Mouse (Mus musculus) liver, embryonic 14.5 days (tissue): ENCODE results near the gene Nat8f6. TPM values are rescaled to one million over a fixed set of nuclear protein-coding genes. Genes with fewer than 3 reads are reported as not detected.
"Not testable (repeated sequence)": the region's sequence is repeated elsewhere in the genome, so short reads cannot be mapped to it uniquely, and the experiment has no call there.

Source experiments
- ATAC-seq: fragments of 200-750 bp; cut with Nextera tagmentation; 2 replicates; pipeline ENCODE4 v1.8.0; 2017; ENCODE audit warnings: moderate number of reproducible peaks, mild to moderate bottlenecking, moderate library complexity; ENCODE audit not compliant: insufficient read depth
- DNase-seq, 3 experiments: peaks; one replicate each; pipeline ENCODE4 v3.0.0-alpha.2; 2012 to 2013; ENCODE audit warnings: low read depth in 3 of 3, low spot score in 3 of 3
- H3K27ac ChIP-seq: fragments of 300-500 bp; sonication (generic); 2 replicates; pipeline ENCODE4 v1.5.1; 2014; ENCODE audit warnings: moderate library complexity, mild to moderate bottlenecking, control low read depth, inconsistent platforms
- H3K27me3 ChIP-seq: fragments of 300-500 bp; sonication (generic); 2 replicates; pipeline ENCODE4 v1.6.1; 2014; ENCODE audit warnings: mild to moderate bottlenecking, low read length, moderate library complexity; ENCODE audit not compliant: control insufficient read depth, insufficient read depth
- H3K36me3 ChIP-seq: fragments of 300-500 bp; sonication (generic); replicated peaks from 2 replicates; pipeline ENCODE4 v1.6.1; 2014; ENCODE audit warnings: low read depth; ENCODE audit not compliant: control insufficient read depth, insufficient read depth
- H3K4me1 ChIP-seq, 2 experiments: fragments of 200-500 bp in 1 of 2; fragments of 300-500 bp in 1 of 2; sonication (generic) in 1 of 2; replicated peaks; 2 replicates each; pipeline ENCODE4 v1.6.1; 2012 to 2014; ENCODE audit warnings: antibody characterized with exemption in 1 of 2, inconsistent platforms in 1 of 2, low read length in 1 of 2; ENCODE audit not compliant: control insufficient read depth in 2 of 2, insufficient read depth in 2 of 2
- H3K4me2 ChIP-seq: fragments of 300-500 bp; sonication (generic); 2 replicates; pipeline ENCODE4 v1.6.1; 2014; ENCODE audit warnings: low read depth, mild to moderate bottlenecking, control low read depth, moderate library complexity
- H3K4me3 ChIP-seq, 2 experiments: fragments of 200-500 bp in 1 of 2; fragments of 300-500 bp in 1 of 2; sonication (generic) in 1 of 2; 2 replicates each; pipeline ENCODE4 v1.5.1; 2012 to 2014; ENCODE audit warnings: low read depth in 2 of 2, low read length in 2 of 2, mild to moderate bottlenecking in 2 of 2, control low read depth in 1 of 2, inconsistent platforms in 1 of 2, moderate library complexity in 1 of 2; ENCODE audit not compliant: insufficient read depth in 1 of 2
- H3K9ac ChIP-seq: fragments of 300-500 bp; sonication (generic); replicated peaks from 2 replicates; pipeline ENCODE4 v1.6.1; 2014; ENCODE audit warnings: mild to moderate bottlenecking, control low read depth, moderate library complexity
- H3K9me3 ChIP-seq: fragments of 300-500 bp; sonication (generic); 2 replicates; pipeline ENCODE4 v1.6.1; 2016; ENCODE audit warnings: low read length, mixed read lengths; ENCODE audit not compliant: control insufficient read depth
- CTCF ChIP-seq: IDR thresholded peaks from 2 replicates; pipeline ENCODE4 v1.5.1; 2016; ENCODE audit warnings: antibody characterized with exemption, low read depth, control low read depth
- EP300 ChIP-seq: IDR thresholded peaks from 2 replicates; pipeline ENCODE4 v1.6.1; 2016; ENCODE audit warnings: antibody characterized with exemption, low read depth
- WGBS: fragments of 180-500 bp; shearing (Covaris S2); extraction: QIAGEN DNeasy Blood & Tissue Kit; methylation state at CpG from one replicate; pipeline ENCODE4 v1.1.7; 2014; ENCODE audit not compliant: insufficient replicate concordance; 5-methylcytosine and 5-hydroxymethylcytosine counted together
- polyA plus RNA-seq, 2 experiments: library from polyadenylated mRNA; depleted of rRNA in 1 of 2; stranded (reverse) in 1 of 2; unstranded in 1 of 2; fragments of >200 nt; fragmentation: Nextera tagmentation in 1 of 2; extraction: Ambion mirVana in 1 of 2; gene quantifications; 2 replicates each; pipeline versions ENCODE4 v1.2.1 to v1.2.3; 2012 to 2014

Gene Nat8f6
- polyA plus RNA-seq, 2 experiments, result not detected

DNA sequence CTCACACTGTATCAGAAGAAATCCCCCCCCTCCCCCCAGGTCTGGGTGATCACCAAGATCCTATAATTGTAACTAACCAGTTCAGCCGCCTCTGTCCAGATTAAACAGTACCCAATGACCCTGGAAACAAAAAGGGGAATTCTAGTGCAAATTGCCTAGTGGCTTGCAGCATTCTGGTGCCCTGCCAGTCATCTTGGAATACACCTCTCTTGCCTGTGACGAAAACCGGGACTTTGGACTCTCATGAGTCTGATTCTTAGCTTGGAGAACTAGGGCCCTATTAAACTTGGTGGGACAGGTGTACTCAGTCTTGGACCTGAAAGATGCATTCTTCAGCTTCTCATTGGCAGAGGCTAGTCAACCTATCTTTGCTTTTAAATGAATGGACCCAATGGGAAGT, 32.7 kb upstream of the Nat8f6 start:
- H3K27me3 ChIP-seq, result no peaks in the 10 kb centered on the region

DNA sequence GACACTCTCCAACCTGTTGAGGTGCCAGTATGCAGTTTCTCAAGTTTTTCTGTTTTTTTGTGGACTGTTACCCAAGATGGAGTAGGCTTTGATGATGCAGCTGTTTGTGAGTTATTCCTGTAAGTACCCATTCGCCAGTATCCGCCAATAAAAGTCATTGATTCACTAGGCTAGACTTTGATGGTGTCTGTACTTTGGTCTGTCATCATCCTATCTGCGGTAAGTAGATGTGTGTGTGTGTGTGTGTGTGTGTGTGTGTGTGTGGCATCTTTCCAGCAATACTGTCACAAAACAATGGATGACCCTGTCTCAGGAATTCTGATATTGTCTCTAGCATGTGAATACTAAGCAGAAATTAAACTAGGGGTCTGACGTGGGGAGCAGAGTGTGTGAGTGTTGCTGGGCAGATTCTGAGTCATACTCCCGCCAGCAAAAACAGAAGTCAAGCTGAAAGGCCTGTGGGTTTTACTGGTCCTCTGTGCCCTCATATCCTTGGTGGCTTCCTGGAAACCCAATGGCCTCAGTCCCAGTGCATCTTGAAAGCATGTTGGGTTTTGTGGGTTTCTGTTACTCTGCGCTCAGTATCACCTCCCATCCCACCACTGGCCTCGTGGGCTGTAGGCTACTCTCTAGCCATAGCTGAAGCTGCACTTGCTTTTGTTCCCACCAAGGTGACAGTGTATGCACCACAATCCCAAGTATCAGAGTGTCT, 30.5 kb upstream of the Nat8f6 start:
- no peak overlapping the region for H3K9ac ChIP-seq
- no peaks in the 10 kb centered on the region for H3K36me3 ChIP-seq
- H3K4me2 ChIP-seq, result no peak overlapping the region
- H3K27ac ChIP-seq, result no peak overlapping the region
- peaks cover 0 to 4% of the 10 kb centered on the region in 2 experiments; a peak in 1 of 4 replicates for H3K4me1 ChIP-seq
- TF ChIP-seq EP300 (no peak), CTCF (no peak)
- WGBS, result 49% methylated on average over 7 of the region's 7 CpGs
- no peak for ATAC-seq
- no peaks in the 10 kb centered on the region for H3K9me3 ChIP-seq
- H3K27me3 ChIP-seq, result no peaks in the 10 kb centered on the region
- no peak overlapping the region for H3K4me3 ChIP-seq
- DNase-seq, result no peak

More for the DNA sequence above, 32.7 kb upstream of the Nat8f6 start:
- Histone ChIP-seq H3K27ac (no peak overlapping the region), H3K4me3 (no peak overlapping the region), H3K4me2 (no peak overlapping the region), H3K36me3 (no peaks in the 10 kb centered on the region), H3K9ac (no peak overlapping the region), H3K4me1 (peaks cover 0 to 4% of the 10 kb centered on the region in 2 experiments; a peak in 1 of 4 replicates), H3K9me3 (no peaks in the 10 kb centered on the region)
- ATAC-seq (no peak), DNase-seq (no peak)
- TF ChIP-seq CTCF (no peak), EP300 (no peak)
- WGBS, result 67% methylated on average over 3 of the region's 3 CpGs

DNA sequence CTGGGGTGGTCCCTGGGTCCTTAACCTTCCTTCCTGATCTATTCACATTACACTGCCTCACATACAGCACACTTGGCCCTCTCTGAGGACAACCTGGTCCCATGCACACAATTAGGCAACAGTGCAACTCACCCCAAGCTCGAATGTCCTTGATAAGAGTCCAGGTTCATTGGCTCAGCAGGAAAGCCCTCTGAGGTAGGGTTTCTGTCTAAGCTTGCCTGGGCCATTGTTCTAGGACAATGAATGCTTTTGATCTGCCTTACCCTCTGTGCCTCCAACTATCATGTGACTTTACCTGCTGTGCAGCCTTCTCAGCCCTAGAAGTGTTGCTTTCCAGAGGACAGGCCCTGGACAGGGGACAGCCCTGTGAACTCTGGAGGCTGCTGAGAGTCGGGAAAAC, 28.5 kb upstream of the Nat8f6 start:
- H3K27ac ChIP-seq, result no peak overlapping the region
- no peaks in the 10 kb centered on the region for H3K9me3 ChIP-seq
- no peaks in the 10 kb centered on the region for H3K27me3 ChIP-seq
- WGBS, result 21% methylated on average over 2 of the region's 2 CpGs
- no peak for DNase-seq
- H3K4me2 ChIP-seq, result no peak overlapping the region
- H3K9ac ChIP-seq, result no peak overlapping the region
- TF ChIP-seq EP300 (no peak), CTCF (no peak)
- H3K4me1 ChIP-seq, result peaks cover 0 to 4% of the 10 kb centered on the region in 2 experiments; a peak in 1 of 4 replicates
- no peaks in the 10 kb centered on the region for H3K36me3 ChIP-seq
- no peak for ATAC-seq
- no peak overlapping the region for H3K4me3 ChIP-seq

DNA sequence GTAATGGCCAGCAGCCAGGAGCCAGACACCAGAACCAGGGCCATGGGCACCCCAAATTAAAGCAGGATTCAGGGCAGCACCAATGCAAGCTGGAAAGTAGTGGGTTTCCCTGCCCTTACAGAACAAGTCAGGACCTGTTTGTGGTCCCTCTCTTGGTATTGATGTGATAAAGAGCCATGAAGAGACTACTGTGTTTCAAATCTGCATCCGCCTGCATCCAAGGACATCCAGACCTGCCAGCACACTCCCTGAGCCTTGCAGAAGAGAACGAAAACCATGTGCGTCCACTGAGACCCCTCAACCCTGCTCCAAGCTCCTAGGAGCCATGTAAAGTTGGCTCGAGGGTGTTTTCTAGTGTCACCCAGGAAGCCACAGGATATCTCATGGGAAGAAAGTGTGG, 27.4 kb upstream of the Nat8f6 start:
- H3K4me2 ChIP-seq, result no peak overlapping the region
- peaks cover 0 to 4% of the 10 kb centered on the region in 2 experiments; a peak in 1 of 4 replicates for H3K4me1 ChIP-seq
- no peak overlapping the region for H3K9ac ChIP-seq
- H3K27ac ChIP-seq, result no peak overlapping the region
- H3K27me3 ChIP-seq, result no peaks in the 10 kb centered on the region
- no peaks in the 10 kb centered on the region for H3K36me3 ChIP-seq
- ATAC-seq, result no peak
- TF ChIP-seq EP300 (no peak), CTCF (no peak)
- no peak for DNase-seq
- H3K4me3 ChIP-seq, result no peak overlapping the region
- 58% methylated on average over 4 of the region's 4 CpGs for WGBS
- H3K9me3 ChIP-seq, result no peaks in the 10 kb centered on the region

DNA sequence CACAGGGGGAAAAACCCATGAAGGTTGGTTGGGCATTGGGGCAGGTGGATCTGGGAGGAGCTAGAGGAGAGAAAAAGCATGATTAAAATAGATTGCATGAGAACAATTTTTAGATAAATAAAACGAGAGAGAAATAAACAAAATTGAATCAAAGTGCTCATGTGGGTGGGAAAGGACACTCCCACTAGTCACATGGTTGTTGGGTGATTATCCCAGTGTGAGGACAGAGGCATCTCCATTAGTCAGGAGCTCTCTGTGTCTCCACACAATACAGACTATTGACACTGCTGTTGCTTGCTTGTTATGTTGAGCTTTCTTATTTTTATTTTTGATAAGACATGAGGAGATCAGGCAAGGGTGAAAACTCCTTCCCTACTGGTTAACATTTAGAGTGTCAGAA, 26.2 kb upstream of the Nat8f6 start:
- Histone ChIP-seq H3K4me1 (peaks cover 0 to 4% of the 10 kb centered on the region in 2 experiments; a peak in 1 of 4 replicates), H3K4me2 (no peak overlapping the region), H3K4me3 (no peak overlapping the region), H3K27me3 (no peaks in the 10 kb centered on the region), H3K36me3 (no peaks in the 10 kb centered on the region), H3K27ac (no peak overlapping the region), H3K9ac (no peak overlapping the region), H3K9me3 (no peaks in the 10 kb centered on the region)
- WGBS, result 26% methylated on average over 1 of the region's 1 CpGs
- ATAC-seq (no peak), DNase-seq (no peak)
- TF ChIP-seq CTCF (no peak), EP300 (no peak)

DNA sequence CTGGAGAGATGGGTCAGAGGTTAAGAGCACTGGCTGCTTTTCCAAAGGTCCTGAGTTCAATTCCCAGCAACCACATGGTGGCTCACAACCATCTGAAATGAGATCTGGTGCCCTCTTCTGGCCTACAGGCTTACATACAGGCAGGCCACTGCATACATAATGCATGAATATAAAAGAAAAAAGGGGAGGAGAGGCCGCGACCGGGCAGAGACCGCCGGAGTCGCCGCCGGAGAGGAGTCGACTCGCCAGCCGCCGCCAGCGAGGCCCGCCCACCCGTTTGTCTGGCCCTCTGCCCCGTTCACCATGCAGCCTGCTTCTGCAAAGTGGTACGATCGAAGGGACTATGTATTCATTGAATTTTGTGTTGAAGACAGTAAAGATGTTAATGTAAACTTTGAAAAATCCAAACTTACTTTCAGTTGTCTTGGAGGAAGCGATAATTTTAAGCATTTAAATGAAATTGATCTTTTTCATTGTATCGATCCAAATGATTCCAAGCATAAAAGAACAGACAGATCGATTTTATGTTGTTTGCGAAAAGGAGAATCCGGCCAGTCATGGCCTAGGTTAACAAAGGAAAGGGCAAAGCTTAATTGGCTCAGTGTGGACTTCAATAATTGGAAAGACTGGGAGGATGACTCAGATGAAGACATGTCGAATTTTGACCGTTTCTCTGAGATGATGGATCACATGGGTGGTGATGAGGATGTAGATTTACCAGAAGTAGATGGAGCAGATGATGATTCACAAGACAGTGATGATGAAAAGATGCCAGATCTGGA, 23.1 kb upstream of the Nat8f6 start:
- H3K27me3 ChIP-seq, H3K4me1 ChIP-seq, H3K4me2 ChIP-seq, H3K36me3 ChIP-seq, DNase-seq, H3K9ac ChIP-seq, H3K4me3 ChIP-seq, H3K27ac ChIP-seq, H3K9me3 ChIP-seq, ATAC-seq: not testable (repeated sequence)
- WGBS, result 75% methylated on average over 25 of the region's 25 CpGs
